Mouse (Mus musculus) neural tube, embryonic 14.5 days (tissue): ENCODE results near the gene Rbm15b. TPM values are rescaled to one million over a fixed set of nuclear protein-coding genes. Genes with fewer than 3 reads are reported as not detected.
A peak's percentile ranks its signal among the peaks of the same experiment; 100 is the strongest.

ENCODE experiments used
- ATAC-seq: fragments of 200-750 bp; cut with Nextera tagmentation; 2 replicates; pipeline ENCODE4 v1.8.0; 2017; ENCODE audit warnings: low read depth, mild to moderate bottlenecking, moderate TSS enrichment, moderate library complexity
- H3K27ac ChIP-seq: fragments of 300-500 bp; sonication (generic); 2 replicates; pipeline ENCODE4 v1.5.1; 2014; ENCODE audit warnings: low read depth, mild to moderate bottlenecking, control low read depth, low read length, moderate library complexity, mixed read lengths
- H3K27me3 ChIP-seq: fragments of 300-500 bp; sonication (generic); 2 replicates; pipeline ENCODE4 v1.6.1; 2014; ENCODE audit warnings: low read length; ENCODE audit not compliant: control insufficient read depth, insufficient read depth
- H3K36me3 ChIP-seq: fragments of 300-500 bp; sonication (generic); 2 replicates; pipeline ENCODE4 v1.6.1; 2014; ENCODE audit warnings: low read length, mixed read lengths; ENCODE audit not compliant: control insufficient read depth, insufficient read depth
- H3K4me1 ChIP-seq: fragments of 300-500 bp; sonication (generic); 2 replicates; pipeline ENCODE4 v1.6.1; 2014; ENCODE audit warnings: low read length; ENCODE audit not compliant: control insufficient read depth, insufficient read depth
- H3K4me2 ChIP-seq: fragments of 300-500 bp; sonication (generic); 2 replicates; pipeline ENCODE4 v1.6.1; 2014; ENCODE audit warnings: mild to moderate bottlenecking, low read depth, low read length, control low read depth
- H3K4me3 ChIP-seq: fragments of 300-500 bp; sonication (generic); 2 replicates; pipeline ENCODE4 v1.5.1; 2014; ENCODE audit warnings: low read depth, low read length, control low read depth, mixed read lengths
- H3K9ac ChIP-seq: fragments of 300-500 bp; sonication (generic); replicated peaks from 2 replicates; pipeline ENCODE4 v1.6.1; 2014; ENCODE audit warnings: low read depth, mild to moderate bottlenecking, control low read depth, low read length, mixed read lengths
- H3K9me3 ChIP-seq: fragments of 300-500 bp; sonication (generic); 2 replicates; pipeline ENCODE4 v1.6.1; 2016; ENCODE audit warnings: low read length; ENCODE audit not compliant: control insufficient read depth
- WGBS: fragments of 180-500 bp; shearing (Covaris S2); extraction: QIAGEN DNeasy Blood & Tissue Kit; methylation state at CpG from one replicate; pipeline ENCODE4 v1.1.7; 2014; 5-methylcytosine and 5-hydroxymethylcytosine counted together
- polyA plus RNA-seq: library from polyadenylated mRNA; unstranded; fragments of >200 nt; fragmentation: Nextera tagmentation; extraction: Ambion mirVana; gene quantifications from 2 replicates; pipeline ENCODE4 v1.2.1, GENCODE M21; 2014

The Rbm15b gene
- polyA plus RNA-seq = 20.0 and 22.1 TPM in 2 replicates

DNA sequence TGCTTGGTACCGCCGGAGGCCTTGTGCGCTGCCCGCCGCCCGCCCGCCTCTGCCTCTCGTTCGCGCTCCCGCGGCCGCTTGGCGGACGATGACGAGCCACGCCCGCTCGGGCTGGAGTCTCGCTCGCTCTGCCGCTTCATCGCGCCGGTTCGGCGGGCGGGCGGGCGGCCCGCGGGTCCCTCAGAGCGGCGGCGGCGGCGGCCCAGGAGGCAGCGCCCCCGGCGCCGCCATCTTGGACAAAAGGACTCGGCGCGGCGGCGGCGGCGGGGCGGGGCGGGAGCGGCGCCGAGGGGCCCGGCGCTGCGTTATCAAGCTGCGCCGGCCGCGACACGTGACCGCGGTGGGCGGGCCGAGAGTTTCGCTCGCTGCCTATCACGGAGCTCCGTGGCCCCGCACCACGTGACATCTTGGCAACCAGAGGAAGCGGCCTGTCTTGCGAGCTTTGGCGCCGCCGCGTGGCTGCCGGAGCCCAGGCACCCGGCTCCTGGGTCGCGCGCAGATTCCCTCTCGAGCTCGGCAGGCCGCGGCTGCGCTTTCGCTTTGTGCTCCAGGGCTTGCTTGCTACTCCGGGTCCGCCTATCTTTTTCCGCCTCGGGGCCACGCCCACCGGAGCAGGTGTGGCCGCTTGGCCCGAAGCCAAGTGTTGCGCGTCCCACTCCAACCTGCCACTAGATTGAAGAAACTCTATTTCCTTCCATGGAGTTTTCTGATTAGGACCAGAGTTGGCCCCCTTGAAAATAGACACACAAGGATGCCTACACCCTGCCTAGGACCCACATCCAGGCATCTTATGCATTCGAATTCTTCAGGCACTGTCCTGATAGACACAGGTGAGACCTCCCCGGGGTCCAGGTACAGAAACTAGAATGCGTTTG, at the start of gene Rbm15b:
Gene Rbm15b (minus strand): TSS at position 601 of the 875 bp plus-strand sequence.
- 3% methylated on average over 72 of the region's 101 CpGs for WGBS
- H3K27me3 ChIP-seq = no peaks in the 10 kb centered on the region
- peaks cover 49% of the 10 kb centered on the region for H3K36me3 ChIP-seq
- peak; percentile 68 for ATAC-seq
- no peaks in the 10 kb centered on the region for H3K9me3 ChIP-seq
- peaks cover 52% of the 10 kb centered on the region for H3K4me1 ChIP-seq
- peak within 1 kb of the TSS; percentile 99 for H3K9ac ChIP-seq
- peak within 1 kb of the TSS; percentile 93 for H3K4me3 ChIP-seq
- peak within 1 kb of the TSS; percentile 94 for H3K27ac ChIP-seq
- H3K4me2 ChIP-seq = peak within 1 kb of the TSS; percentile 99

DNA sequence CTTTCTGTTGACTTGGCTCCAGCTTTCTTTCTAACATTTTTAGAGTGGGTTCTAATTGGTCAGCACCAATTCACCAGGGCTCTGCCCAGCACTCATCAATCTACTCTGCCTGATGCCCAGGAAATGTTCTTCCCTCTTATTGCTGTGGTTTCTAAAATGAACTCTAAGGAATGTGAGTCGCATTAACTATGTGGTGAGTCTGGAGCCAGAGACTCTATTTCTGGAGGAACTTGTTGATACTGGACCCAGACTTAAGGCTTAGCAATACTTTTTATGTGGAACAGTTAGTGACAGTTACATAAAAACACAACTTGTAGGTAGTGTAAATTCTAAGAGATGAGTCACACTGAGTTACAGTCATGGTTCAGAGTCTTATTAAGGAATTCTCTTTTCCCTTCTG, 47.8 kb upstream of the Rbm15b start:
- no peaks in the 10 kb centered on the region for H3K9me3 ChIP-seq
- H3K4me3 ChIP-seq = no peak overlapping the region
- 85% methylated on average over 1 of the region's 1 CpGs for WGBS
- H3K4me1 ChIP-seq = no peaks in the 10 kb centered on the region
- ATAC-seq = no peak
- H3K9ac ChIP-seq = no peak overlapping the region
- H3K4me2 ChIP-seq = no peak overlapping the region
- H3K27me3 ChIP-seq = no peaks in the 10 kb centered on the region
- peaks cover 18% of the 10 kb centered on the region for H3K36me3 ChIP-seq
- no peak overlapping the region for H3K27ac ChIP-seq

DNA sequence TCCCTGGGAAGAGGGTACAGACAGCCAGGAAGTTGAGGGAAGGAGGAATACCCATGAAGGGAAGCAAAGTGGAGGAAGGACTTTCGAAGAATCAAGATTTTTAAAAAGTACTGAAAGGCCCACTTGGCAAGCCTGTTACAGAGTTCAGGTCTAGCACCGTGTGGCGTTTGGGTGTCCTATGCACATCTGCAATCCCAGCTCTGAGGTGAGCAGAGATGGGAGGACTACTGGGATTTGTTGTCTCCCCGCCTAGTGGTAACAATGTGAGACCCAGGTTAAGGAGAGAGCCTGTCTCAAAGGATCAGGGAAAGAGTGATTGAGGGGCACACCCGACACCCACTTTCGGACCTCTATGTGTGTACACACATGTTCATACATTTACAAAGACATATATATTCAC, 27.6 kb upstream of the Rbm15b start:
- WGBS = 91% methylated on average over 6 of the region's 6 CpGs
- Histone ChIP-seq H3K4me3 (no peak overlapping the region), H3K36me3 (no peaks in the 10 kb centered on the region), H3K4me2 (no peak overlapping the region), H3K27me3 (no peaks in the 10 kb centered on the region), H3K9me3 (no peaks in the 10 kb centered on the region), H3K4me1 (no peaks in the 10 kb centered on the region), H3K9ac (no peak overlapping the region), H3K27ac (no peak overlapping the region)
- no peak for ATAC-seq

DNA sequence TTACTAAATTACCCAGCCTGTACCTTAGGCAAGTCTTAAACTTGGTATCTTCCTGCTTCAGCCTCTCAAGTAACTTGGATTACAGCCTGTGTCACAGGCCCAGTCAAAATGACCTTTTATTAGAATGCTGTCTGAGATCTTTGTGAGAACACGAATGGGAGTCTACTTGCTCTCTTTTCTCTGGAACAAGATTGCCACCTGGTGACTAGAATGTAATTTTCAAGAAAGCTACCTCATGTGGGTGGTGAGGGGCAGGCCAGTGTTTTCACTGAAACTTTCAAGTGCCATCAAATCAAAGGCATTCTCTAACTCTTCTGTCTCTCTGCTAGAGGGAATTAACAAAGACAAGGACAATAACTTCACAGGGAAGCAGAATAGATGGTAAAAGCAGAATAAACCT, 26.5 kb upstream of the Rbm15b start:
- H3K4me3 ChIP-seq = no peak overlapping the region

DNA sequence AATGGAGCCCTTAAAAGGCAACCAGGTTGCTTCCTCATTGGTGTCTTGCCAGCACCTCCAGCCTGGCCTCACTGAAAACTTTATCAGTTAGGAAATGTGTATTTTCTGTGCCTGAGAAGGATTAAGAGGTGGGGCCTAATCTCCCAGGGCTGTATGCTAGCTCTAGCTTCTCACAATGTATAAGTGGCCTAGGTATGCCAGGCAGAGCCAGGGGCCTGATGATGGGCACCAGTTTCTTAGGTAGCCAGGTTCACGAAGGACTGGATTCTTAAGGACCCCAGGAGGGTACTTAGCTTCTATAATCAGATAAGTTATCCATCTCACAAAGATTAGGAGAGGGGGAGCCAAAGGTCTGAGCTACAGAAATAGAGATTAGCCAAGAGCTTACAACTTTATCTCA, 24.4 kb upstream of the Rbm15b start:
- no peak for ATAC-seq
- 83% methylated on average over 1 of the region's 1 CpGs for WGBS
- Histone ChIP-seq H3K36me3 (peaks cover 7% of the 10 kb centered on the region), H3K4me2 (no peak overlapping the region), H3K27me3 (no peaks in the 10 kb centered on the region), H3K27ac (no peak overlapping the region), H3K4me1 (no peaks in the 10 kb centered on the region), H3K4me3 (no peak overlapping the region), H3K9me3 (no peaks in the 10 kb centered on the region), H3K9ac (no peak overlapping the region)

More for the DNA sequence above, 26.5 kb upstream of the Rbm15b start:
- WGBS = 10% methylated on average over 1 of the region's 1 CpGs
- Histone ChIP-seq H3K27me3 (no peaks in the 10 kb centered on the region), H3K4me1 (no peaks in the 10 kb centered on the region), H3K9ac (no peak overlapping the region), H3K4me2 (no peak overlapping the region), H3K36me3 (no peaks in the 10 kb centered on the region), H3K9me3 (no peaks in the 10 kb centered on the region), H3K27ac (no peak overlapping the region)
- no peak for ATAC-seq

DNA sequence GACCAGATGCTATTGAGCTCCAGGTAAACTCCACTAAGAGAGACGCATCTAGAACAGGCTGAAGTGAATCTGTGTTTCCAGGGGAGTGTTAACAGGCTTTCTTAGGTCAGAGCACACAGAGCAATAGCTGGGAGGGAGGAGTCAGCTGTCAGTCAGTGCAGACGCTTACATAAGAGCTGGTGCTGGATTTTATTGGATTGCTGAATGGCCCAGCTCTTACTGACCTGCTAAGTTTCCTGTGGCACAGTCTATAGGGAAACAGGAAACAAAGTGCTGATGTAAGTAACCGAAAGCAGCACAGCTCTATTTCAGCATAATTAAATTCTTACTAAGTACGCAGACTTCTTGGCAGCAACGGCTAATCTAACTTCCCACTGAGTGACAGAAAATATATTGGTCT, 21.5 kb upstream of the Rbm15b start:
- peaks cover 9% of the 10 kb centered on the region for H3K36me3 ChIP-seq
- no peak for ATAC-seq

DNA sequence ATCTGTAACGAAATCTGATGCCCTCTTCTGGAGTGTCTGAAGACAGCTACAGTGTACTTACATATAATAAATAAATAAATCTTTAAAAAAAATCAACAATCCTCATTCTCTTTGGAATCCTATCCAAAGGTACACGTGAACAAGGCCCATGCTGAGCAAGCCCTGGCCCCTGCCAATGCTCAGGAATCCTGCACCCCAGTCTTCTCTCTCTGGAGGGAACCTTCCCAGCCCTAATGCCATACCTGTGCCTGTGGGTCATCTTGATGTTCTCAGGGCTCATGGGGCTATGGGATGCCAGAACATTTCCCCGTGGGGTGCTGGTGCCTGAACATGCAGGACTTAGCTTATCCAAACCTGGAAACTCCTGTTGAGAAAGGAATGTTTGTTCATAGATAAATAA, 20.9 kb upstream of the Rbm15b start:
- no peak overlapping the region for H3K4me3 ChIP-seq
- no peak for ATAC-seq
- no peak overlapping the region for H3K4me2 ChIP-seq
- no peaks in the 10 kb centered on the region for H3K9me3 ChIP-seq
- no peaks in the 10 kb centered on the region for H3K27me3 ChIP-seq
- no peaks in the 10 kb centered on the region for H3K4me1 ChIP-seq
- H3K27ac ChIP-seq = no peak overlapping the region
- 82% methylated on average over 3 of the region's 3 CpGs for WGBS
- H3K36me3 ChIP-seq = peaks cover 9% of the 10 kb centered on the region
- H3K9ac ChIP-seq = no peak overlapping the region

More for the DNA sequence above, 21.5 kb upstream of the Rbm15b start:
- no peaks in the 10 kb centered on the region for H3K4me1 ChIP-seq
- H3K9me3 ChIP-seq = no peaks in the 10 kb centered on the region
- H3K4me2 ChIP-seq = no peak overlapping the region
- WGBS = 60% methylated on average over 5 of the region's 5 CpGs
- H3K27ac ChIP-seq = no peak overlapping the region
- H3K4me3 ChIP-seq = no peak overlapping the region
- no peak overlapping the region for H3K9ac ChIP-seq
- no peaks in the 10 kb centered on the region for H3K27me3 ChIP-seq

DNA sequence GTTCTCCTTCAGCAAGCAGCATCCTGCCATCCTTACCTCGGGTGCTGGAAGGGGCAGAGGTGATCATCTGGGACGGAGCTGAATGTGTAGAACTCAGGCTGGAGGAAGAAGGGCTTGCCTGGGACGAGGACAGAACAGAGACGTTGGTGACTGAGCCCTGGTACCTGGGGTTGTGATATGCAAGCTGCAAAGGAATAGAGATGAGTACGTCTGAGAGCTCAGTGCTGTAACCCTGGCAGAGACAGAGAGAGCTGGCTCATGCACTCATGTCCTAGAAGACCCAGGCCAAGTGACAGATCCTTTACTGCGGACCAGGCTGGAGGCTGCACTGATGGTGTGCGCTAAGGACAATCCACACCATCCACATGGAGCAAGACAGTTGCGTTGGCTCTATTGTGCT, 19.4 kb upstream of the Rbm15b start:
- Histone ChIP-seq H3K27ac (no peak overlapping the region), H3K4me1 (no peaks in the 10 kb centered on the region), H3K36me3 (peaks cover 9% of the 10 kb centered on the region), H3K27me3 (no peaks in the 10 kb centered on the region), H3K4me2 (no peak overlapping the region), H3K9me3 (no peaks in the 10 kb centered on the region), H3K9ac (no peak overlapping the region), H3K4me3 (no peak overlapping the region)
- ATAC-seq = no peak
- 91% methylated on average over 8 of the region's 8 CpGs for WGBS

DNA sequence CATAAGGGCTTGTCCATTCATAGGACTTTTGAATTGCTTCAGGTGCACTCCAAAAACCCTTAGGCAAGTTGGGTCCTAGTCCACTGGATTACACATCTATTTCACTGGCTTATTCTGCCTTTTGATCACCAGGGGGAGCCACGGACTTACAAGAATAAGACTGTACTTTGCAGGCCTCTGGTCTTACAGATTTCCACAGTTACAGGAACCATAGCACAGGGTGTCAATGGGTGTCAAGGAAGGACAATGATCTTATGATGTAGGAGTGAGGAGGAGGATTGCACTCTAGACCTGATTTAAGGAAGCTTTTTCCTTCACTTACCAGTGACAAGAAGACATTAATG, 16.5 kb upstream of the Rbm15b start:
- Histone ChIP-seq H3K4me2 (no peak overlapping the region), H3K36me3 (peaks cover 22% of the 10 kb centered on the region), H3K9ac (no peak overlapping the region), H3K4me1 (no peaks in the 10 kb centered on the region), H3K27me3 (no peaks in the 10 kb centered on the region), H3K9me3 (no peaks in the 10 kb centered on the region), H3K4me3 (no peak overlapping the region), H3K27ac (no peak overlapping the region)
- 10% methylated on average over 1 of the region's 1 CpGs for WGBS
- peak; percentile 46; the same call in 1 of the 2 replicates for ATAC-seq
